Mouse (Mus musculus): ENCODE data around the gene 4930438A08Rik.

Gene 4930438A08Rik

DNA sequence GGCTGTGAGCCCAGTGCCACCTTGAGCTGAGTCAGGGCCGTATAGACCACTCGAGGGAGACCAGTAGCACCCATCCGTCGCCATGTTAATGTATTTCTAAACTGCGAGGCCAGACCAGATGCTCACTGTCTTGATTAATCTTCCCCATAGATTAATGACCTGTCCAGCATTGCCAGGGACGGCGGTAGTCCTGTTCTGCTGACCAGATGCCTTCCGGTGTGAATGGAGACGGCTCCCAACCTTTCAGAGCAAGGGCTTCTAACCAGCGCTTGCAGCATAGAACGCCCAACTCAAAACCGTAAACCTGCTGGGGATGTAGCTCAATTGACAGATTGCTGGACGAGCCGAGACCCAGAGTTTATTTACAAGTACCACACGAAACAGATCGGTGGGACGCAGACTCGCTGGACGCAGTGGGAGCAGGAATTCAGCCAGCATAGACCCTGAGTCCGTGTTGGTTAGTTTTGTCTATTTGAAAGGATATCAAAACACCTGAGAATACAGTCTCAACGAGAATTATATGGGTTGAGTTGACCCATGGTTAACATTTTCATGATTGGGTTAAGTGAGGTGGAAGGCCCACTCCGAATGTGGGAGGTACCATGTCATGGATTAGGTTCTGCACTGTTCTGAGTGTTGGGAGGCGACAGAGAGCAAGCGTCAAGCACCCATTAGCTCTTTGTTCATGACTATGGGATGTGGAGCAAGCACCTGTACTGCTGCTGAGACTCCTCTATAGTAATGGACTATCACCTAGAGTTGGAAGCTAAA is 49.2 kb downstream of the 4930438A08Rik start:
- no peak for DNase-seq (ENCODE audit: low spot score in 2 of 2)

DNA sequence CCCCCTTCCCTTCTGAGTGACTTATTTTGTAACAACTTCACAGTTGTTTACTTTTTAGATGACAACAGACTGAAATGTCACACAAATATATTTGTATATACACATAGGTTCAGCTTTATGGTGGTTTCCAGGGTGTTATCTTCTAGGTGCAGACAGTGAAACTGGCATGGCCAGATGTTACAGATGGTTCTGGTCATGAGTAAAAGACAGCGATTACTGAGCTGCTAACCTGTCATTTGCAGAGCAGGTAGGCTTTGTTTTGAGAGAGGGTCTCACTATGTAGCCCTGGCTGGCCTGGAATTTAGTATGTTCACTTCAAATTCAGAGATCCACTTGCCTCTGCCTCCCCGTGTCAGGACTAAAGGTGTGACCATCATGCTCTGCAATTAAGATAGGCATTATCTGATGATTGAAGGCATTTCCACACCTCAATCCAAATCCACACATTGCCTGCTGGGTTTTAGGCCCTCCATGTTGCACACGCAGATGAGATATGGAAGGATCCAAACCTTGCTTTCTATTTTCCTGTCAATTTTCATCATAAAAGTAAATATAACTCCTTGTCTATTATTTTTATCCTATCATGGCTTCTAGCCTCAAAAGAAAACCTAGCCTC is 50.1 kb downstream of the 4930438A08Rik start:
- DNase-seq (ENCODE audit: low spot score in 2 of 2) = no peak

DNA sequence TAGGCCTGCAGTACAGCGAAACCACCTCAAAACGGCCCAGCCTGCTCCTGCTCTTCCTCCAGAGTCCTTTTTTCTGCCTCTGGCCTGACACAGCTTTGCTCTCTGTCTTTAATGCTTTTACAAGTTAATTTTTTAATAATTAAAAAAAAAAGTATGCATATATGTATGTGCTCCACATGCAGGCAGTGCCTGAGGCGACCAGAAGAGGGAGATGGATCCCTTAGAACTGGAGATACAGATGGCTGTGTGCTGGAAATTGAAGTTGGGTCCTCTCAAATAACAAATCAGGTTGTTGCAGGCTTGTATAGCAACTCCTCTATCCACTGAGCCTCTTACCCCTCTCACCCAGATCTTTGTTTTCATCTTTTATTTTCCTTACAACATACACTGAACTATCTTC is 52.2 kb downstream of the 4930438A08Rik start:
- DNase-seq (ENCODE audit: low spot score in 2 of 2) = no peak

DNA sequence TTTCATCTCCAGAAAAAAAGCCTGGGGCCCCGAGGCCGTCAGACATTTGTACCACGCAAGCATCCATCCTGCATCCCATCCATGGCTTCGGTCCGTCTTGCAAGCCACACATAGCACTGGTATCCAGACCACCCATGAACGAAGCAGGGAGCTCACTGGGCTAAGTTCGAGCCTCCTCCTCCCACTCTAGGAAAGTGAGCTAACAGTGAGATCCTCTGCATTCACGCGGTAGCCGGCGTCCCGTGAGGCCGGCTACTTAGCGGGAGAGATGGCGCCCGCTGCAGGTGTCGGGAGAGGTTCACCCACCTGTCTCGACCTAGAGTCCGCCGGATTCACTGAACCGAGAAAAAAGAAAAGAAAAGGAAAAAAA is 55.3 kb downstream of the 4930438A08Rik start:
- DNase-seq (ENCODE audit: low spot score in 2 of 2) = peak in 1 of 2 experiments; percentile 44

DNA sequence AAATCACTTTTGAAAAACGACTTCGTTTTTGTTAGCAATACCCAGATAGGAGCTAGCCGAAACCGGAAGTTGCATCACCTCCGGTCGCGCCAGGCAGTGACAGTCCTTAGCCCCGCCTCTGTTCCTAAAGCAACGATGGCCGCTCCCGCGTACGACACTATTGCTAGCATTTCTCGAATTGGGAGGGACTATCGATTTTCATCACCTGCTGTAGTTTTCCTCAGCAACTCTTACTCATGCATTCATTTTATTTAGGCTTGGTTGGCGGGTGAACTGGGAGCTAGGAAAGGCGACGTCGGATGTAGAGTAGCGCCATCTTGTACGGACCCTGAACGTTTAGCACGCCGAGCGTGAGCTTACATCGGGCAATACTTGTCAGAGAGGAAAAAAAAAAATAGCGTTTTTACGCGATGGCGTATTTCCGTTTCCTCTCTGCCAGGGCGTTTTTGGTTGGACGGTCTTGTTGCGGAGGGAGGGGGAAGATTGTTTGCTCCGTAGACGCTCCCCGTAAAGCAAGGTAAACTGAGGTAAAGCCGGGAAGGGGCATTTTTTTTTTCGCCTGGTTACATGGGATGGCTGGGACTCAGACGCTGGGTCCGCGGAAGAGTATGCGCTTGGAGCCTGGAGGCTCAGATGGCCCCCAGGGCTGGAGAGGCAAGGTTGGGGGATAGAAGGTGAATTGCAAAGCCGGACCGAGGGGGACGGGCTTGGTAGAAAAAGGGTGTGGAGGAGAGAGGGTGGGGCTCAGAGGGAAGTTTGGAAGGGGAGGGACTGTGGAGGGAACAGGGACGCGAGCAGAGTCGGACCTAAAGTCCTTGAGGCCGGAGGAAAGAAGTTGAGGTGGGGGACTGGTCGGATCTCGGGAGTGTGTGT is 55.9 kb downstream of the 4930438A08Rik start, which contains the start of the genes Zfp672 and Sh3bp5l:
Zfp672 (minus strand) TSS at position 64 of the 873 bp plus-strand sequence.
Sh3bp5l (plus strand) TSS at position 449 of the 873 bp plus-strand sequence.
- DNase-seq (ENCODE audit: low spot score in 2 of 2) = peak; percentile 86 to 87

DNA sequence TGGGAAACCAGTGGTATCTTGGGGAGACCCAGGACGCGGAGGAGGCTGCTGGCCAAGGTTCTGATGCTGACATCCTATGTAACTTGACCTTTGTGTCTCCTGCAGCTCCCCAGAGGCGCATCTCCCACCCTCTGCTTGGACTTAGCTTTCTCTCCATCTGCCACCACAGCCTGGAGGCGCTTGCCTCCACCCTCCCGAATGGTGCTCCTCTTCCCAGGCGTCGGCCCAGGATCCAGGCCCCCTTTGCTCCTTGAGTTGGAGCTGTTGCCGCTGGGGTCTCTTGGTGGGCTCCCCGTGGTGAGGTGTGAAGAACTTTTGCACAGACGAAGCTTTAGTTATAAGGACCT is 56.5 kb downstream of the 4930438A08Rik start:
- DNase-seq (ENCODE audit: low spot score in 2 of 2) = no peak

DNA sequence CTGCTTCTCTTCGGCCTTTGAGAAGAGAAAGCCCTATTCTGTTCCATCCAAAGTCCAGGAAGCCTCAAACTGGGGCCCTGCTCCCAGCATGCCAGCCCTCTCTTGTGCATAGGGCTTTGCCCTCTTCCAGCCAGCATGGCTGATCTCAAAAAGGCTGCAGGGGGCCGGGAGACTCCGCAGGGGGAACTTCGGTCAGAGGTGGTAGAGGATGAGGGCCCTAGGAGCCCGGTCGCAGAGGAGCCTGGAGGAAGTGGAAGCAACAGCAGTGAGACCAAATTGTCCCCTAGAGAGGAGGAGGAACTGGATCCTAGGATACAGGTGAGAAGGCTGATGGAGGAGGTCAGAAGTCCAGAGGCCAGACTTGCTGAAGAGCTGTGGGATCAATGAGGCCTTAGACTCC is 56.9 kb downstream of the 4930438A08Rik start:
- no peak for DNase-seq (ENCODE audit: low spot score in 2 of 2)

DNA sequence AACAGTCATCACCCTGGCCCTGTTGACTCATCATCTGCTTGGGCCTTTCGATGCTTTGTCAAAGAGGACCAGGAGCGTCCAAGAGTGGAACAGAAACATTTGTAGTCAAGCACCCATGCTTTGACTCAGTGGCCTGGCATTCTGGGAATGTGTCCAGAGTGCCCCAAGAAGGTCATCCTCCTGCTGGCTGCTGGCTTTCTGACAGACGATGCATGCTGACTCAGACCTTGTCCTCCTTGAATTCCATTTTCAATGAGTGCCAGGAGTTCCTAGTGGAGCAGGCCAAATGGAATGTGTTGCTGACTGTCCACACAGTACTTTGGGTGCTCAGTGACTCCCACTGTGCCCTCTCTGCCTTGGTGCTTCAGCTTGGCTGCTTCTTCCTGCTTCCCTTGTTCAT is 60.1 kb downstream of the 4930438A08Rik start:
- DNase-seq (ENCODE audit: low spot score in 2 of 2) = no peak

Data from frontal cortex, postnatal 10 days (tissue).